Comparison of ENCODE assay signal across 9 mouse cellular contexts in the genomic region with DNA sequence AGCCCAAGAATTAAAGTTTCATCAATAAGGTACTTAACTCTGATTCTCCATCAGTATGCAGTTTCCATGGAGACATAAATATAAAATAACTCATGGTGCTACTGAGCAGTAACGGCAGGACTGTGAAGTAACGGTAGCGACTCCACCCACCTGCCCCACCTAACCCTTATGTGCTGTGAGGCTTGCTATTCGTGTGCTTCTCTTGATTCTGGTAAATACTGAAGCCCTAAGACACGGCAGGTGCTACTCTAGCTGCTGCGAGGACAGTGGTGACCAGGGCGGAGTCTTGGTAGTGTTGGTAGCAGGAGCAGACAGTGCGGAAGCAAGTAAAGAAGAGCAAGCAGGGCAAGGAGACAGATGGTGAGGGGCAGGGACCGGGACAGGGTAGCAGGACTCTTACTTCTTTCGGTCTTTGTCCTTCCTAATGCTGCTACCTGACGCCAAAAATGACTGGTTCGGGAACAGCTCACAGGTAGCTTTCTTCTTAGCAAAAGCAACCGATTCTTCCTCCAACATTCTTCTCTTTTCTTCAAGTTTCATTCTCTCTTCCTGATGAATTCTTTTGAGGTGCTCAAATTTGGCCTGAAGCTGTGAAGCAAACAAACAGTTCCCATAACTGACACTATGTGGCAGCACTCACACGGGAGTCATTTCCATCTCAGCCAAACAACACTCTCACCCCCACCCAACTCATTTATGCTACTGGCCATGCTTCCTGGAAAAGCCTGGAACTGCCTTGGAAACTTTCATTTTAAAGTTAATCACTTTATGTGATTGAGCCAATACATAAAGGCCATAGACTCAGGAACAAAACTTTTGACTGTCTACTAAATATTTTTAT. TPM values are rescaled to one million over a fixed set of nuclear protein-coding genes. Genes with fewer than 3 reads are reported as not detected.
DNase-seq lines count a peak whose midpoint lies in the region; ATAC-seq and TF ChIP-seq lines count a peak whose summit lies in the region.
"Had no signal": no experiment of that assay in that cellular context is flagged by ENCODE, and none has a peak within 500 bp of the region (broad histone marks: within the 10 kb centered on the region; RNA-seq: fewer than 3 reads in every experiment).

No protein-coding gene starts in this region.

- H3K9ac ChIP-seq in lung, postnatal 0 days (replicated peaks; ENCODE audit: low read depth) = no peak overlapping the region

- peak; percentile 47 for ATAC-seq in lung, postnatal 0 days

- H3K4me2 ChIP-seq in lung, postnatal 0 days (replicated peaks; ENCODE audit: low read depth, low read length) = no peak overlapping the region

- TF ChIP-seq CTCF in lung, postnatal 0 days (IDR thresholded peaks at IDR 0.05) = peak; percentile 89

- no peaks in the 10 kb centered on the region for H3K27me3 ChIP-seq in lung, postnatal 0 days (replicated peaks; ENCODE audit: insufficient read depth, low read length)

- H3K4me1 ChIP-seq in lung, postnatal 0 days (ENCODE audit: insufficient read depth, low read depth, low read length) = no peaks in the 10 kb centered on the region

- DNase-seq in heart, adult 11 months = peak; percentile 80
- no peak for DNase-seq in heart, postnatal 25 days (ENCODE audit: low spot score)
- DNase-seq in ES-CJ7 (ENCODE audit: low read depth, low spot score) = peak; percentile 58
- DNase-seq in cerebellum, adult 8-10 months = peak; percentile 45
- DNase-seq in frontal cortex, postnatal 36 days (ENCODE audit: low spot score in 2 of 2) = peak; percentile 28 to 60
- peak; percentile 25 to 57 for DNase-seq in layer of hippocampus, adult 8-10 months (ENCODE audit: low spot score in 2 of 2)
- peak; percentile 88 for DNase-seq in lung, postnatal 0 days (ENCODE audit: low spot score)
- peak; percentile 38 for DNase-seq in telencephalon, adult 2 months (ENCODE audit: low read depth, low spot score)

- intact Hi-C loops in heart, postnatal 25 days (cut with DNase I) = loop anchor here (1.0 to 5.0 kb wide), 3 partner anchors 126 to 701 kb away; no protein-coding TSS in a partner anchor

- no peak overlapping the region for H3K27ac ChIP-seq in lung, postnatal 0 days (ENCODE audit: low read length)
- H3K27ac ChIP-seq: macrophage had no signal

- no peak overlapping the region for H3K4me3 ChIP-seq in lung, postnatal 0 days (ENCODE audit: low read depth, low read length)

- no peaks in the 10 kb centered on the region; the same call in 1 of the 2 replicates for H3K36me3 ChIP-seq in lung, postnatal 0 days (ENCODE audit: insufficient read depth, low read length)

- 49% methylated on average over 14 of the region's 14 CpGs for WGBS in lung, postnatal 0 days

- no peak for TF ChIP-seq EP300 in lung, postnatal 0 days (IDR thresholded peaks at IDR 0.05)

- H3K9me3 ChIP-seq in lung, postnatal 0 days (ENCODE audit: low read length) = no peaks in the 10 kb centered on the region

RNA-seq across cellular contexts. Expression of gene Sept10, which starts 55.3 kb away (rescaled TPM):
- 10 to 100 TPM; 15.6 to 16.6 TPM for total RNA-seq in heart, postnatal 25 days (2021)
- 10 to 100 TPM in 1 of 4 experiments, 1 to 10 TPM in 3; 7.7 to 10.8 (median 9.0) TPM for total RNA-seq in layer of hippocampus, adult 8-10 months (2022)
- polyA plus RNA-seq in lung, postnatal 0 days (2015; fragmentation: Nextera tagmentation; extraction: Ambion mirVana) = 42.2 and 45.2 TPM in 2 replicates

RNA-seq across cellular contexts. Expression of gene Sowahc, which starts 55.4 kb away (rescaled TPM):
- total RNA-seq in heart, postnatal 25 days (2021) = 1 to 10 TPM; 1.6 to 2.0 TPM
- 10 to 100 TPM in 2 of 4 experiments, 1 to 10 TPM in 2; 6.4 to 13.3 (median 10.6) TPM for total RNA-seq in layer of hippocampus, adult 8-10 months (2022)
- polyA plus RNA-seq in lung, postnatal 0 days (2015; fragmentation: Nextera tagmentation; extraction: Ambion mirVana) = 9.7 and 13.2 TPM in 2 replicates
